Mouse (Mus musculus): Measurements from ENCODE around the gene Slc25a4.

GRCm38 (mm10) chr8:46226622-46227021, 15.5 kb upstream of the Slc25a4 start:
- TF ChIP-seq CTCF (IDR thresholded peaks at IDR 0.05; ENCODE audit: control insufficient read depth, insufficient read depth, low read length) (no peak), POLR2A (IDR thresholded peaks at IDR 0.05; ENCODE audit: borderline replicate concordance, control insufficient read depth, low read depth, low read length) (no peak)
